Mouse (Mus musculus) intestine, embryonic 14.5 days (tissue): Measurements from ENCODE around the gene Lactb. TPM values are rescaled to one million over a fixed set of nuclear protein-coding genes. Genes with fewer than 3 reads are reported as not detected.

ENCODE experiments used
- ATAC-seq: fragments of 200-750 bp; cut with Nextera tagmentation; replicated peaks from 2 replicates; pipeline ENCODE4 v1.8.0; 2017; ENCODE audit warnings: low read depth, moderate number of reproducible peaks, moderate TSS enrichment, moderate library complexity; ENCODE audit not compliant: low FRiP score, low TSS enrichment
- DNase-seq: peaks from one replicate; pipeline ENCODE4 v3.0.0-alpha.2; 2018; ENCODE audit warnings: low spot score
- H3K27ac ChIP-seq: fragments of 300-500 bp; sonication (generic); 2 replicates; pipeline ENCODE4 v1.5.1; 2014; ENCODE audit warnings: low read depth, mild to moderate bottlenecking, control low read depth
- H3K27me3 ChIP-seq: fragments of 300-500 bp; sonication (generic); replicated peaks from 2 replicates; pipeline ENCODE4 v1.6.1; 2014; ENCODE audit warnings: low read length, control low read depth; ENCODE audit not compliant: control insufficient read depth, insufficient read depth
- H3K36me3 ChIP-seq: fragments of 300-500 bp; sonication (generic); 2 replicates; pipeline ENCODE4 v1.6.1; 2014; ENCODE audit warnings: low read length, control low read depth; ENCODE audit not compliant: control insufficient read depth, insufficient read depth
- H3K4me1 ChIP-seq: fragments of 300-500 bp; sonication (generic); replicated peaks from 2 replicates; pipeline ENCODE4 v1.6.1; 2014; ENCODE audit warnings: low read length, control low read depth, mixed read lengths; ENCODE audit not compliant: control insufficient read depth, insufficient read depth
- H3K4me2 ChIP-seq: fragments of 300-500 bp; sonication (generic); 2 replicates; pipeline ENCODE4 v1.6.1; 2014; ENCODE audit warnings: low read length
- H3K4me3 ChIP-seq: fragments of 300-500 bp; sonication (generic); 2 replicates; pipeline ENCODE4 v1.5.1; 2014; ENCODE audit warnings: low read depth, low read length, control low read depth, mixed read lengths
- H3K9ac ChIP-seq: fragments of 300-500 bp; sonication (generic); 2 replicates; pipeline ENCODE4 v1.6.1; 2014; ENCODE audit warnings: mild to moderate bottlenecking, low read length
- H3K9me3 ChIP-seq: fragments of 300-500 bp; sonication (generic); 2 replicates; pipeline ENCODE4 v1.6.1; 2016; ENCODE audit warnings: low read length, control low read depth; ENCODE audit not compliant: control insufficient read depth
- WGBS: fragments of 180-500 bp; shearing (Covaris S2); extraction: QIAGEN DNeasy Blood & Tissue Kit; methylation state at CpG from one replicate; pipeline ENCODE4 v1.1.7; 2014; 5-methylcytosine and 5-hydroxymethylcytosine counted together
- polyA plus RNA-seq: library from polyadenylated mRNA; unstranded; fragments of >200 nt; fragmentation: Nextera tagmentation; extraction: Ambion mirVana; gene quantifications from 2 replicates; pipeline ENCODE4 v1.2.1, GENCODE M21; 2014

Lactb gene
- polyA plus RNA-seq, 1 experiment from 2014 or later = 8.9 TPM

- WGBS = 39% methylated on average over 6 of the region's 6 CpGs
- H3K9ac ChIP-seq = no peak overlapping the region
- no peak overlapping the region; the same call in 1 of the 2 replicates for H3K4me2 ChIP-seq
- DNase-seq (no peak), ATAC-seq (no peak)
- H3K4me1 ChIP-seq = peaks cover 29% of the 10 kb centered on the region
- H3K27me3 ChIP-seq = no peaks in the 10 kb centered on the region
- H3K27ac ChIP-seq = peak overlapping the region; percentile 93
- no peak overlapping the region for H3K4me3 ChIP-seq
- H3K36me3 ChIP-seq = no peaks in the 10 kb centered on the region
- H3K9me3 ChIP-seq = 0 out of 2 replicates have a peak, but pooled peaks cover 4% of the 10 kb centered on the region
These were observed 14.3 kb upstream of the Lactb start for GRCm38 (mm10) chr9:66989581-66989980.

- H3K4me3 ChIP-seq = no peak overlapping the region
- no peaks in the 10 kb centered on the region for H3K36me3 ChIP-seq
- H3K9ac ChIP-seq = no peak overlapping the region
- H3K27me3 ChIP-seq = no peaks in the 10 kb centered on the region
- H3K4me1 ChIP-seq = peaks cover 29% of the 10 kb centered on the region
- peak; percentile 72 for DNase-seq
- 13% methylated on average over 6 of the region's 6 CpGs for WGBS
- ATAC-seq = peak; percentile 68
- H3K27ac ChIP-seq = peak overlapping the region; percentile 93
- H3K4me2 ChIP-seq = no peak overlapping the region
- 0 out of 2 replicates have a peak, but pooled peaks cover 4% of the 10 kb centered on the region for H3K9me3 ChIP-seq
These were observed 13.7 kb upstream of the Lactb start for GRCm38 (mm10) chr9:66988888-66989414.

GRCm38 (mm10) chr9:66988198-66988887, 13.1 kb upstream of the Lactb start:
- no peak overlapping the region for H3K4me2 ChIP-seq
- H3K9me3 ChIP-seq = 0 out of 2 replicates have a peak, but pooled peaks cover 4% of the 10 kb centered on the region
- ATAC-seq = 0 out of 2 replicates have a peak, but pooled peaks have one; percentile 12
- peaks cover 29% of the 10 kb centered on the region for H3K4me1 ChIP-seq
- H3K4me3 ChIP-seq = no peak overlapping the region
- no peaks in the 10 kb centered on the region for H3K27me3 ChIP-seq
- WGBS = 39% methylated on average over 11 of the region's 11 CpGs
- H3K27ac ChIP-seq = peak overlapping the region; percentile 93
- no peak overlapping the region for H3K9ac ChIP-seq
- peak; percentile 68 for DNase-seq
- no peaks in the 10 kb centered on the region for H3K36me3 ChIP-seq

- no peak overlapping the region for H3K9ac ChIP-seq
- peaks cover 29% of the 10 kb centered on the region for H3K4me1 ChIP-seq
- ATAC-seq = no peak
- H3K4me2 ChIP-seq = no peak overlapping the region
- no peaks in the 10 kb centered on the region for H3K27me3 ChIP-seq
- no peak overlapping the region for H3K27ac ChIP-seq
- no peak overlapping the region for H3K4me3 ChIP-seq
- WGBS = 84% methylated on average over 7 of the region's 7 CpGs
- H3K36me3 ChIP-seq = no peaks in the 10 kb centered on the region
- H3K9me3 ChIP-seq = no peaks in the 10 kb centered on the region
- no peak for DNase-seq
These were observed 10.1 kb upstream of the Lactb start for GRCm38 (mm10) chr9:66985377-66985776.

- WGBS = 84% methylated on average over 7 of the region's 7 CpGs
- Histone ChIP-seq H3K27me3 (no peaks in the 10 kb centered on the region), H3K4me2 (no peak overlapping the region), H3K9ac (no peak overlapping the region), H3K4me1 (no peaks in the 10 kb centered on the region), H3K9me3 (no peaks in the 10 kb centered on the region), H3K36me3 (no peaks in the 10 kb centered on the region), H3K4me3 (no peak overlapping the region), H3K27ac (peak overlapping the region; percentile 13; the same call in 1 of the 2 replicates)
- ATAC-seq (no peak; the same call in 1 of the 2 replicates), DNase-seq (no peak)
These were observed 6.8 kb upstream of the Lactb start for GRCm38 (mm10) chr9:66982085-66982484.

GRCm38 (mm10) chr9:66980458-66980857, 5.2 kb upstream of the Lactb start:
- no peaks in the 10 kb centered on the region for H3K27me3 ChIP-seq
- H3K4me3 ChIP-seq = no peak overlapping the region
- H3K9me3 ChIP-seq = no peaks in the 10 kb centered on the region
- DNase-seq (peak; percentile 91), ATAC-seq (no peak)
- no peak overlapping the region for H3K4me2 ChIP-seq
- H3K4me1 ChIP-seq = 0 out of 2 replicates have a peak, but pooled peaks cover 3% of the 10 kb centered on the region
- no peaks in the 10 kb centered on the region for H3K36me3 ChIP-seq
- 10% methylated on average over 5 of the region's 5 CpGs for WGBS
- H3K9ac ChIP-seq = no peak overlapping the region
- H3K27ac ChIP-seq = no peak overlapping the region

GRCm38 (mm10) chr9:66978468-66978867, 3.2 kb upstream of the Lactb start:
- H3K4me2 ChIP-seq = no peak overlapping the region
- no peaks in the 10 kb centered on the region for H3K36me3 ChIP-seq
- no peaks in the 10 kb centered on the region for H3K9me3 ChIP-seq
- DNase-seq = no peak
- ATAC-seq = no peak
- H3K27me3 ChIP-seq = no peaks in the 10 kb centered on the region
- 0 out of 2 replicates have a peak, but pooled peaks cover 6% of the 10 kb centered on the region for H3K4me1 ChIP-seq
- H3K27ac ChIP-seq = no peak overlapping the region
- H3K9ac ChIP-seq = no peak overlapping the region
- 86% methylated on average over 1 of the region's 1 CpGs for WGBS
- H3K4me3 ChIP-seq = no peak overlapping the region

- whole genome bisulfite sequencing = 90% methylated on average over 1 of the region's 1 CpGs
- H3K27me3 ChIP-seq = no peaks in the 10 kb centered on the region
- ATAC-seq (no peak), DNase-seq (no peak)
- no peak overlapping the region for H3K9ac ChIP-seq
- no peak overlapping the region for H3K27ac ChIP-seq
- 0 out of 2 replicates have a peak, but pooled peaks cover 6% of the 10 kb centered on the region for H3K4me1 ChIP-seq
- H3K9me3 ChIP-seq = no peaks in the 10 kb centered on the region
- no peaks in the 10 kb centered on the region for H3K36me3 ChIP-seq
- H3K4me2 ChIP-seq = no peak overlapping the region
- no peak overlapping the region for H3K4me3 ChIP-seq
These were observed 2.7 kb upstream of the Lactb start for GRCm38 (mm10) chr9:66977982-66978381.
